Mouse (Mus musculus) adrenal gland, adult 18-20 months (tissue): ENCODE results near the gene Mst1. TPM values are rescaled to one million over a fixed set of nuclear protein-coding genes. Genes with fewer than 3 reads are reported as not detected.

Experiments
- DNase-seq, 2 experiments: peaks; one replicate each; pipeline ENCODE4 v3.0.0; 2021 to 2022; ENCODE audit warnings: low spot score in 2 of 2
- total RNA-seq, 2 experiments: library from RNA; stranded (reverse); gene quantifications; 1 replicate in 1 of 2; 2 replicates in 1 of 2; pipeline ENCODE4 v1.2.3; 2021

Gene Mst1
- total RNA-seq, 2 experiments from 2014 or later: 0.23 TPM; not detected in 1

- no peak for DNase-seq
These were observed 23.6 kb upstream of the Mst1 start for GRCm38 (mm10) chr9:108056361-108057261.

GRCm38 (mm10) chr9:108057262-108057562, 23.0 kb upstream of the Mst1 start:
- DNase-seq: peak; percentile 51 to 55

- no peak for DNase-seq
These were observed 21.9 kb upstream of the Mst1 start for GRCm38 (mm10) chr9:108058291-108058690.

DNA sequence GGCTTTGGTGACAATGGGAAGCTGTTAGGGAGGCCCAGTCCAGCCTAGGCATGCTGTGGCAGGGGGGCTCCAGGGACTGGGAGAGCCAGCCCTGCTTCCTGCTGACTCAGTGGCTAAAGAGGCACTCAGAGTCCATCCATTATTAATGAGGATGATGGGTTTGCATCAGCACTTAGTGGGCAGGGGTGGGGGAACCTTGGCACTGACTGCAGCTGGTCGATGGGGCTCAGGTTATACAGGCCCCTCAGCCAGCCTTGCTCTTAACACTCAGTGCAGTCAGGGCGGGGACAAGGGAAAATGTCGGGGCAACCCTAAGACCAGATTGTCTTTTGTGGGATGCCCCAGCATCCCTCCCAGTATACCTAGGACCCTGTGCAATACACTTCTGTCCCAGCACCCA, 18.1 kb upstream of the Mst1 start:
- no peak for DNase-seq

GRCm38 (mm10) chr9:108063361-108063760, 16.9 kb upstream of the Mst1 start:
- no peak for DNase-seq

GRCm38 (mm10) chr9:108065491-108066011, 14.7 kb upstream of the Mst1 start:
- DNase-seq: peak; percentile 57 to 58

DNA sequence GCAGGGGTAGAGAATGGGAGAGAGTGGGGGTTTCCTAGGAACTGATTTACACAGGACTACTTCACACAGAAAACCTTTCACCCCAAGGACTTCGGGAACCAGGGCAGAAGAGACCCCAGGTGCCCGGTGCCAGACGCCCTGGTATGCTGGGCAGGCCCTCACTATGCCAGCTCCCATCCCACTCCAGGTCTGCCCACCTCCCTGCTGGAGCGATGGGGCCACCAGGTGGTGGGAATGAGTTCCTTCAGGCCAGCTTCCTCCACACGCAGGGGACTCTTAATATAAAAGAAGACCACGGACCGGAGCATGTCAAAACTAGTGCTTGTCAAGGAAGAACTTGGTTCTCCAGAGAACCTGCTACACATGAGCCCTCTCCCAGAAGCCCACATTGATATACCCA, 13.0 kb upstream of the Mst1 start:
- no peak for DNase-seq

DNA sequence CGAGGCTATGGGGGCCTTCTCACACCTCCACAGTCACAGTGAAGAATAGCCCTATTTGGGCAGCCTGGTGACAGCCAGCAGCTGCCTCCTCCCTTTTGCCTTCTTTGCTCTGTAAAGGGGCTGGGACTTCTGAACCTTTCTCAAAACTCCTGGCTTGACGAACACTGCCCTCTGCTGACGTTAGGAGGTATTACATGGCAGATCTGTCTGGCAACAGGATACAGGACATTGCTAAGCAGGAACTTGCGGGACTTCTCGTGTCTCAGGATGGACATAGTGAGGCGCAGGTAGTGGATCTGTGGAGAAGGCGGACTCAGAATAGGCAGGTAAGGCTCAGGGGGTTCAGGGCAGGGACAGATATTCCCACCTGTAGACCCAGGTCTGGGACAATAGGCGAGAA, 12.3 kb upstream of the Mst1 start:
- peak; percentile 82 to 84 for DNase-seq

DNA sequence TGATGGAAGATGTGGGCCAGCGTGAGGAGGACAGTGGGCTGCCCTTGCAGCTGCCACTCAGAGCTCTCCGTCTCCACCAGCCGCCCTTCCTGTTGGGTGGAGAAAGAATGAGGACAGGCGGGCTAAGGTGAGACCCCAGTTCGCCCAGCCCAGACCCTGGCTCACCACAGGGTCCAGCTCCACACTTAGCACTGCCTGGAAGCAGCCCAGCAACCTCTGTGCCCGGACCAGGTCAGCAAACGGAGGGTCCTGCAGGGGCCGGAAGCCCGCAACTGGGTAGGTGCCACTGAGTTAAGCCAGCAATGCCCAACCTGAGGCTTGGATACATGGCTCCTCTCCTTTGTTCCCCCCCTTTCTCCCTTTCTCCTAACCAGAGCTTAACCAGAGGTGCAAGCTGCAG, 11.2 kb upstream of the Mst1 start:
- DNase-seq: no peak

- no peak for DNase-seq
These were observed 10.7 kb upstream of the Mst1 start for GRCm38 (mm10) chr9:108069529-108069928.

- no peak for DNase-seq
These were observed 8.4 kb upstream of the Mst1 start for GRCm38 (mm10) chr9:108071801-108072200.

DNA sequence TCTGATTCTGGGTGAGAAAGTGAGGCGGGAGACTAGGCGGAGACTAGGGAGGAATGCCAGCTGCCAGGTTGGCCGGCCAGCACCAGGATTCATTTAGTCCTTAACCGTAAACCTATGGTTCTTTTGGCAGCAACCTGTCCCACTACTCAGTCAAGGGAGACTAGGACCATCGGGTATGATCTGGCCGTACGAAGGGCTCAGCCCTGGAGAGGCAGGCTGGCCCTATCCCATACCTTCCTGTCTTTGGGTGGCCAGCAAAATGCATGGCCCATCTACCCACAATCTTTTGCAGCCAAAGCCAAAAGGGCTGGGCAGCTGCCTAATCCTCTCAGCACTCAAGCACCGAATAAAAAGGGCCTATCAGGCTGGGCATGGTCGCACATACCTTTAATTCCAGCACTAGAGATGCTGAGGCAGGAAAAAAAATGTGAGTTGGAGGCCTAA, 7.7 kb upstream of the Mst1 start:
- no peak for DNase-seq

DNA sequence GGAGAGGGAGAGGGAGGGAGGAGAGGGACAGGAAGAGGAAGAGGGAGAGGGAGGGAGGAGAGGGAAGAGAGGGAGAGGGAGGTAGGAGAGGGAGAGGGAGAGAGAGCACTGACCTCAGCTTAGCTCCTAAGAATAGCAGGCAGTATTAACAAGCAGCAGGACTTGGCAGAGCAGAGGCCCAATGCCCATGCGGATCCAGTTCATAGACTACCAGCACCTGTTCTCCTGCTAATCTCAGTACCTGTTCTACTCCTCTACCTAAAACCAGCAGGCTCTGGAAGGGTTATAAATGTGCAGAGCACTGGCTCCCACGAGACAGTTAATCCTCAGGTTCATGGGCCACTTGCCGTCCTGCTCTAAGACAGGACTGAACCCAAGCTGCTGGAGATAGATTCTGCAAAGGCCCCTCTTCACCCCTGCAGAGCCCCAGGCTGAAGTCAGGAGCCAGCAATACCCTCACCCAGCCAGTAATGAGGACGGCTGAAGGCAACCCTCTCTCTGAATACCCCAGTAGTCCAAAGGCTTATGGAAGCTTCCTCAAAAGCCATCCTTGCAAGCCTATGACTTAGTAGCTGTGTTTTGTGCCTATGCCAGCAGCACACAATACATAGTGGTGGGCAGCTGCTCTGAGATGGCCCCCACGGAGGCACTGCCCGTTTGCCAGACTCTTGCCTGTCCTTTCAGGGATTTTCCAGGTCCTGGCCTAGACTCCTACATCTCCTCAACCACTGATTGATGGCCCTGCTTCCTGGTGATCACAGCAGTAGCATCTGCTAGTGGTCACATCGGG, 6.9 kb upstream of the Mst1 start:
- no peak for DNase-seq

DNA sequence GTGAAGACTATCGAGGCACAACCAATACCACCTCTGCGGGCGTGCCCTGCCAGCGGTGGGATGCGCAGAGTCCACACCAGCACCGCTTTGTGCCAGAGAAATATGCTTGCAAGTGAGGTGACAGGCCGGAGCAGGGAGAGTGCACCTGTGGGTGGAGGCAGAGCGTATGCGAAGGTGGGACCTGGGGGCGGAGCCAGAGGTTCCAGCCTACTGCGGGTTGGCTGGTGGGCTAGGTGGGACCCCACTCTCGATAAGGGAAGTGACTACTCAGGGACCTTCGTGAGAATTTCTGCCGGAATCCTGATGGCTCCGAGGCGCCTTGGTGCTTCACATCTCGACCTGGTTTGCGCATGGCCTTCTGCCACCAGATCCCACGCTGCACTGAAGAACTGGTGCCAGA, 2.3 kb downstream of the Mst1 start:
- DNase-seq: no peak

GRCm38 (mm10) chr9:108082988-108083431, 2.8 kb downstream of the Mst1 start, which contains the start of gene Rnf123:
Gene Rnf123, minus strand, starts transcription at chr9:108083346.
- DNase-seq: no peak

GRCm38 (mm10) chr9:108083561-108083960, 3.3 kb downstream of the Mst1 start:
- no peak for DNase-seq

- DNase-seq: no peak
These were observed 5.0 kb downstream of the Mst1 start for GRCm38 (mm10) chr9:108085261-108085660.

DNA sequence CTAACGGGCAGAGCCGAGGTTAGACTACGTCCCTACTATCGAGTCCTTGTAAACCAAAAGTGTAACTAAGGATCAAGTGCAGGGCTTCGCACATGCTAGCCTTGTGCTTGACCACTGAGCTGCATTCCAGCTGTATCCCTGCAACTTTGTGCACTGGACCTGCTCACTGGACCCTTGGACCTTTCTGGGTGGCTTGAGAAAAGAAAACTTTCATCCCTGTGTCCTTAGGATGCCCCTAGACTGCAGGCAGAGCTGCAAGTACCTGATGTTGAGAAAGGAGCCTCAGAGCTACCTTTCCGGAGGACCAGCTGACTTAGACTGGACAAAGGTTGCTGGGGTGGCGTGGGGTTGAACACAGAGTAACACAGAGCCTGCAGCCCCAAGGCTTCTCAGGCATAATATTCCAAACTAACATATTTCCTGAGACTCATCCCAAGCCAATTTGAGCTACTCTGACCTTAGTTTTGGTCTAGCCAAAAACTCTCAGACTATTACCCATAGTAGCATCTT, 10.4 kb downstream of the Mst1 start:
- no peak for DNase-seq

DNA sequence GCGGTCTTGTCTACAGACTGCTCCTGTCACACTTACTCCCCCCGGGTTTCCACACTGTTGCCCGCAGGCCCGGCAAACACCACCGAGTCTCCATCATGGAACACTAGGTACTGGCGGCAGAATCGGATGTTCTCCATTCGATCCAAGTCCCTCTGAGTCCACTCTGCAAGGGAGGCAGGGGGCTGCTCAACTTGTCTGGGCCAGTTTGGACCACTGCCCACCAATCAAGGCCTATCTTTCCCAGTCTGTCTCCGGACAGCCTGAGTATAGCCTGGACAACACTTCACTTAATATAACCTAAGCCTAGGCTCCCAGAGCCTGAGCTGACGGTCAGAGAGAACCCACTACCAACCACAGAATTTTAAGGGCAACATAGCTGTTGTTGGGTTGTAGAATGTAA, 13.3 kb downstream of the Mst1 start:
- DNase-seq: no peak

DNA sequence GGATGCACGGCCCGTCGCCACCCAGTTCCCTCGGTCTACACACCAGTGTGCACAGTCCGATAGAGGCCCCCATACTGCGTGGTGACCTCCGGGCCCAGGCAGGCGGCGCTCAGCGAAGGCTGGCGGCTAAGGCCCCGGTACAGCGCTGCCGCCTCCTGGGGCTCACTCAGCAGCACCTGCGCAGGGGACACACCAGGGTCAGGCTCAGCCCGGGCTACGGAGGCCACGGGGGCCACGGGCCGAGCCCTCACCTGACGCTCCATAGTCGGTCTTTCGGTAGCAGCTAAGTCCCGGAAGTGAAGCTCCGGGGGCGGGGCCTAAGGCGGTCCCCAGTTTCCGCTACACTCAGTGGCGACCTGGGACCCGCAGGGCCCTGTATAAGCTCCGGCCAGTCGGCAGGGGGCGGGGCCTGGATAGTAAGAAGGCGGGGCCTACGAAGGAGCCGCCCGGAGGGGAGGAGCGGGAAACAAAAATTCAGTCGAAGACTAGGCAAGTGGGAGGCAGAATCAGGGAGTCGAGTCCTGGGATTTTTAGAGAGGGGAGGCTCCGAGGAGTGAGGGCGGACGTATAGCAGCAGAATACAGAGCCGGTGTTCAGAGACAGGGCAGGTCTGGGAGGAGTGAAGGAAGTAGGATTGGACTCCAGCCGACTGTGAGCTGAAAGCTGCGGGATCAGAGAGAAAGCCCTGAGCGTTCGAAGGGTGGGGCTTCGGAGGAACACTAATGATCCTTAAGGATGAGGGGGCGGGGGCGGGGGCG, 14.1 kb downstream of the Mst1 start, which contains the start of gene Apeh:
Apeh (minus strand) TSS at position 423 of the 758 bp plus-strand sequence.
- peak; percentile 94 to 95 for DNase-seq

DNA sequence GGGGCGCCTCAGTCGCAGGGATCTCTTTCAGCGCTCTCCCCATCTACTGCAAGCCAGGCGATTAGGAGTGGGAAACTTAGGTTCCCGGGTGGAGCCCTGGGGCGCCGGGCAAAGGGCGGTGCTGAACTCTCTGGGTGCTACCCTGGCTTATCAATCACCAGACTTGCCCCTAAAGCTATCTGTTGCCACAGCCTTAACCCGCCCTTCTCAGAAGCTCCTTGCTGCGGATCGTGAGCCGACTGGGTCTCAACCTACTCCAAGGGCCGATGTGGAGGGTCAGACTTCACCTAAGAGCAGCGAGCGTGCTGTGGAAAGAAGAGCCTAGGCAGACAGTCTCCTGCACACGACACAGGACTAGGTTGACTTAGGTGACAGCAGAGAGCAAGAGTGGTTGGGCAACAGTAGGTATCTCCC, 14.8 kb downstream of the Mst1 start:
- peak in 1 of 2 experiments; percentile 41 for DNase-seq
